Mouse (Mus musculus) sigmoid colon, adult 10 weeks (tissue): Measurements from ENCODE around the gene Bpifb9b. TPM values are rescaled to one million over a fixed set of nuclear protein-coding genes. Genes with fewer than 3 reads are reported as not detected.

Experiments
- polyA plus RNA-seq: library from polyadenylated mRNA; stranded (reverse); fragments of 350-450 nt; fragmentation: Illumina TruSeq; extraction: RNeasy Lipid Tissue Mini Kit (QIAGEN cat#74804); gene quantifications from one replicate; pipeline ENCODE4 v1.2.3, GENCODE M21; 2014; ENCODE audit warnings: low read depth, low replicate concordance

Gene Bpifb9b
- not detected for polyA plus RNA-seq

GRCm38 (mm10) chr2:154306927-154307326, at the start of gene Bpifb9b:
TSS of gene Bpifb9b (plus strand) at chr2:154307227.

GRCm38 (mm10) chr2:154257554-154257953, 49.5 kb upstream of the Bpifb9b start, which contains the start of gene Bpifb9a:
TSS of gene Bpifb9a (plus strand) at chr2:154257854.

Other genes with a start within 250 kb of the Bpifb9b start
- gene Bpifa3, start 176.9 kb upstream of the Bpifb9b start, polyA plus RNA-seq = not detected
- not detected for gene Bpifa1, start 164.3 kb upstream of the Bpifb9b start, polyA plus RNA-seq
- gene Bpifa5, start 144.6 kb upstream of the Bpifb9b start, polyA plus RNA-seq = not detected
- gene Bpifb1, start 116.4 kb upstream of the Bpifb9b start, polyA plus RNA-seq = not detected
- gene Bpifb5, start 83.5 kb upstream of the Bpifb9b start, polyA plus RNA-seq = not detected
- gene Bpifb9a, start 49.4 kb upstream of the Bpifb9b start, polyA plus RNA-seq = not detected
- 9.2 TPM for gene Cdk5rap1, start 65.8 kb downstream of the Bpifb9b start, polyA plus RNA-seq
- not detected for gene Snta1, start 100.9 kb downstream of the Bpifb9b start, polyA plus RNA-seq
- gene Cbfa2t2, start 129.3 kb downstream of the Bpifb9b start, polyA plus RNA-seq = 18.4 TPM
- not detected for gene 1700003F12Rik, start 239.9 kb downstream of the Bpifb9b start, polyA plus RNA-seq
- not detected for gene Actl10, start 244.5 kb downstream of the Bpifb9b start, polyA plus RNA-seq